Mouse (Mus musculus) thymus, postnatal 25 days (tissue): Measurements from ENCODE around the gene Siah3.
A peak's percentile ranks its signal among the peaks of the same experiment; 100 is the strongest.

Experiments used
- DNase-seq: peaks from one replicate; pipeline ENCODE4 v3.0.0; 2022

Gene Siah3

GRCm38 (mm10) chr14:75525376-75526145 lies 69.8 kb downstream of the Siah3 start:
- no peak for DNase-seq

GRCm38 (mm10) chr14:75527464-75528190 lies 71.8 kb downstream of the Siah3 start:
- peak; percentile 19 for DNase-seq

- DNase-seq, result no peak
These were observed 75.1 kb downstream of the Siah3 start for GRCm38 (mm10) chr14:75530815-75531353.

- DNase-seq, result no peak
These were observed 83.4 kb downstream of the Siah3 start for GRCm38 (mm10) chr14:75539205-75539604.

- DNase-seq, result no peak
These were observed 84.6 kb downstream of the Siah3 start for GRCm38 (mm10) chr14:75540216-75540995.

GRCm38 (mm10) chr14:75540996-75541350 lies 85.2 kb downstream of the Siah3 start:
- DNase-seq, result no peak

GRCm38 (mm10) chr14:75541731-75542130 lies 85.9 kb downstream of the Siah3 start:
- no peak for DNase-seq

- no peak for DNase-seq
These were observed 106.0 kb downstream of the Siah3 start for GRCm38 (mm10) chr14:75561577-75562331.

GRCm38 (mm10) chr14:75565534-75566140 lies 109.9 kb downstream of the Siah3 start:
- DNase-seq, result no peak

GRCm38 (mm10) chr14:75566303-75566702 lies 110.5 kb downstream of the Siah3 start:
- DNase-seq, result no peak

- DNase-seq, result no peak
These were observed 123.2 kb downstream of the Siah3 start for GRCm38 (mm10) chr14:75579010-75579409.
